Mouse (Mus musculus) liver, embryonic 11.5 days (tissue): ENCODE measurements around the gene Rag2. TPM values are rescaled to one million over a fixed set of nuclear protein-coding genes. Genes with fewer than 3 reads are reported as not detected.

Source experiments
- ATAC-seq: fragments of 200-750 bp; cut with Nextera tagmentation; replicated peaks from 2 replicates; pipeline ENCODE4 v1.8.0; 2017; ENCODE audit warnings: moderate number of reproducible peaks, mild to moderate bottlenecking, moderate TSS enrichment, moderate library complexity; ENCODE audit not compliant: low FRiP score
- DNase-seq: peaks from one replicate; pipeline ENCODE4 v3.0.0-alpha.2; 2017; ENCODE audit warnings: low spot score
- H3K27ac ChIP-seq: fragments of 300-500 bp; sonication (generic); 2 replicates; pipeline ENCODE4 v1.5.1; 2014; ENCODE audit warnings: mild to moderate bottlenecking, low read depth, low read length, control low read depth
- H3K27me3 ChIP-seq: fragments of 300-500 bp; sonication (generic); replicated peaks from 2 replicates; pipeline ENCODE4 v1.6.1; 2014; ENCODE audit warnings: low read length, mixed read lengths; ENCODE audit not compliant: control insufficient read depth, insufficient read depth
- H3K36me3 ChIP-seq: fragments of 300-500 bp; sonication (generic); 2 replicates; pipeline ENCODE4 v1.6.1; 2014; ENCODE audit warnings: mild to moderate bottlenecking, low read length, moderate library complexity, mixed read lengths; ENCODE audit not compliant: control insufficient read depth, insufficient read depth
- H3K4me1 ChIP-seq: fragments of 300-500 bp; sonication (generic); replicated peaks from 2 replicates; pipeline ENCODE4 v1.6.1; 2014; ENCODE audit warnings: low read length, mixed read lengths; ENCODE audit not compliant: control insufficient read depth, insufficient read depth
- H3K4me2 ChIP-seq: fragments of 300-500 bp; sonication (generic); 2 replicates; pipeline ENCODE4 v1.6.1; 2014; ENCODE audit warnings: mild to moderate bottlenecking, control low read depth, moderate library complexity
- H3K4me3 ChIP-seq: fragments of 300-500 bp; sonication (generic); 2 replicates; pipeline ENCODE4 v1.5.1; 2014; ENCODE audit warnings: low read depth, low read length, control low read depth
- H3K9ac ChIP-seq: fragments of 300-500 bp; sonication (generic); 2 replicates; pipeline ENCODE4 v1.6.1; 2014; ENCODE audit warnings: low read depth, low read length, control low read depth
- H3K9me3 ChIP-seq: fragments of 300-500 bp; sonication (generic); 2 replicates; pipeline ENCODE4 v1.6.1; 2016; ENCODE audit warnings: low read length, inconsistent platforms, mixed read lengths; ENCODE audit not compliant: control insufficient read depth
- WGBS: fragments of 180-500 bp; shearing (Covaris S2); extraction: QIAGEN DNeasy Blood & Tissue Kit; methylation state at CpG from one replicate; pipeline ENCODE4 v1.1.7; 2014; 5-methylcytosine and 5-hydroxymethylcytosine counted together
- polyA plus RNA-seq: library from polyadenylated mRNA; unstranded; fragments of >200 nt; fragmentation: Nextera tagmentation; extraction: Ambion mirVana; gene quantifications from 2 replicates; pipeline ENCODE4 v1.2.1, GENCODE M21; 2014

The Rag2 gene
- polyA plus RNA-seq, 1 experiment from 2014 or later, result 0.10 TPM

GRCm38 (mm10) chr2:101594681-101595080, 29.8 kb upstream of the Rag2 start:
- ATAC-seq, result no peak
- H3K9ac ChIP-seq, result no peak overlapping the region
- H3K4me3 ChIP-seq, result no peak overlapping the region
- no peak overlapping the region for H3K4me2 ChIP-seq
- H3K27ac ChIP-seq, result no peak overlapping the region
- H3K27me3 ChIP-seq, result no peaks in the 10 kb centered on the region
- no peaks in the 10 kb centered on the region for H3K4me1 ChIP-seq
- WGBS, result 77% methylated on average over 5 of the region's 5 CpGs
- no peaks in the 10 kb centered on the region for H3K36me3 ChIP-seq
- H3K9me3 ChIP-seq, result no peaks in the 10 kb centered on the region
- DNase-seq, result no peak

- no peaks in the 10 kb centered on the region for H3K36me3 ChIP-seq
- no peaks in the 10 kb centered on the region for H3K27me3 ChIP-seq
- no peak overlapping the region for H3K4me3 ChIP-seq
- no peaks in the 10 kb centered on the region for H3K9me3 ChIP-seq
- no peak overlapping the region for H3K27ac ChIP-seq
- no peak overlapping the region for H3K9ac ChIP-seq
- H3K4me2 ChIP-seq, result no peak overlapping the region
- ATAC-seq (no peak), DNase-seq (no peak)
- H3K4me1 ChIP-seq, result no peaks in the 10 kb centered on the region
Observed at GRCm38 (mm10) chr2:101597186-101597585, 27.3 kb upstream of the Rag2 start.

GRCm38 (mm10) chr2:101598190-101599181, 26.0 kb upstream of the Rag2 start:
- no peaks in the 10 kb centered on the region for H3K9me3 ChIP-seq
- no peak overlapping the region for H3K4me2 ChIP-seq
- H3K27ac ChIP-seq, result no peak overlapping the region
- H3K27me3 ChIP-seq, result no peaks in the 10 kb centered on the region
- H3K36me3 ChIP-seq, result no peaks in the 10 kb centered on the region
- DNase-seq (no peak), ATAC-seq (no peak)
- no peak overlapping the region for H3K9ac ChIP-seq
- H3K4me3 ChIP-seq, result no peak overlapping the region
- H3K4me1 ChIP-seq, result no peaks in the 10 kb centered on the region
- 82% methylated on average over 13 of the region's 13 CpGs for WGBS

DNA sequence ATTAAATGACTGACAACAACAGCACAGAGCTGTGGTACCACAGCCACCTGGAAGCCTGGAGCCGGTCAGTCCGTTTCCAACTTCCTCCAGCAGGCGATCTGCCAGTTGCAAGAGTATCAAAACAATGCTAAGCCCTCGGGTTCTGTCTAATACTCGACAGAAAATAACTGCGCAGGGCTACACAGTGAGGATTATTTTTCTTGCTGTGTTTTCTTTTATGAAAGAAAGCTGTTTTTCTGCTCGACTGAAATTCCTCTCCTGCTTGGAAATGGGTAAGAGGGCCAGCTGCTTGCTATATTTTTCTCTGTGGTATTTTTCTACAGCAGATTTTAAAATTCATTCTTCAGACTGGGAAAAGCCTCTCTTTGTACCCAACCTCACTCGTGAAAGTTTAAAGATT, 23.8 kb upstream of the Rag2 start:
- Histone ChIP-seq H3K4me2 (no peak overlapping the region), H3K27ac (no peak overlapping the region), H3K9me3 (no peaks in the 10 kb centered on the region), H3K27me3 (no peaks in the 10 kb centered on the region), H3K4me3 (no peak overlapping the region), H3K36me3 (no peaks in the 10 kb centered on the region), H3K9ac (no peak overlapping the region), H3K4me1 (no peaks in the 10 kb centered on the region)
- no peak for ATAC-seq
- WGBS, result 68% methylated on average over 8 of the region's 8 CpGs
- DNase-seq, result no peak

DNA sequence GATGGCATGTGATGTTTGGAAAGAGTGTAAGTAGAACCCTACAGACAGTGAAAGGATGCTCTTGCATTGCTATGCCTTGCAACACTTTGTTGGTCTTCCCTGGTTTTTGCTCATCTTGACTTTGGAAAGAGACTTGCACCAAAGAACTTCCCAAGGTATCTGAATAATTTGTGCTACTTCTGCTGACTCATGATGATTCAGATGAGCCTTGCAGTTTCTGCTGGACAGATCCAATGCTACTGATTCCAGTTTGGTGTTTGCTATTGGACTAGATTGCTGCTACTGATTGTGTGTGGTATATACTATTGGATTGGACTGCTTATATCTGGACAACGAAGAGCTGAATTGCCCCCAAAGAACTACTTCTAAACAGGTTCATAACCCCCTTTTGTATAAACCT, 21.4 kb upstream of the Rag2 start:
- Histone ChIP-seq H3K4me2 (no peak overlapping the region), H3K4me3 (no peak overlapping the region), H3K4me1 (no peaks in the 10 kb centered on the region), H3K27me3 (no peaks in the 10 kb centered on the region), H3K9ac (no peak overlapping the region), H3K36me3 (no peaks in the 10 kb centered on the region), H3K9me3 (no peaks in the 10 kb centered on the region), H3K27ac (no peak overlapping the region)
- ATAC-seq, result no peak
- DNase-seq, result no peak
- 79% methylated on average over 1 of the region's 1 CpGs for WGBS

- ATAC-seq, result no peak
- no peak overlapping the region for H3K9ac ChIP-seq
Observed at GRCm38 (mm10) chr2:101608232-101608894, 16.2 kb upstream of the Rag2 start.

GRCm38 (mm10) chr2:101610861-101611260, 13.7 kb upstream of the Rag2 start:
- Histone ChIP-seq H3K4me2 (no peak overlapping the region), H3K9ac (no peak overlapping the region), H3K4me3 (no peak overlapping the region), H3K27ac (no peak overlapping the region), H3K4me1 (no peaks in the 10 kb centered on the region), H3K36me3 (no peaks in the 10 kb centered on the region), H3K27me3 (no peaks in the 10 kb centered on the region), H3K9me3 (no peaks in the 10 kb centered on the region)
- 90% methylated on average over 3 of the region's 3 CpGs for WGBS
- DNase-seq (no peak), ATAC-seq (no peak)

More at GRCm38 (mm10) chr2:101608232-101608894, 16.2 kb upstream of the Rag2 start:
- no peak overlapping the region for H3K4me2 ChIP-seq
- 69% methylated on average over 7 of the region's 7 CpGs for WGBS
- no peaks in the 10 kb centered on the region for H3K36me3 ChIP-seq
- H3K27me3 ChIP-seq, result no peaks in the 10 kb centered on the region
- no peaks in the 10 kb centered on the region for H3K4me1 ChIP-seq
- H3K4me3 ChIP-seq, result no peak overlapping the region
- H3K27ac ChIP-seq, result no peak overlapping the region
- no peak for DNase-seq
- H3K9me3 ChIP-seq, result no peaks in the 10 kb centered on the region

DNA sequence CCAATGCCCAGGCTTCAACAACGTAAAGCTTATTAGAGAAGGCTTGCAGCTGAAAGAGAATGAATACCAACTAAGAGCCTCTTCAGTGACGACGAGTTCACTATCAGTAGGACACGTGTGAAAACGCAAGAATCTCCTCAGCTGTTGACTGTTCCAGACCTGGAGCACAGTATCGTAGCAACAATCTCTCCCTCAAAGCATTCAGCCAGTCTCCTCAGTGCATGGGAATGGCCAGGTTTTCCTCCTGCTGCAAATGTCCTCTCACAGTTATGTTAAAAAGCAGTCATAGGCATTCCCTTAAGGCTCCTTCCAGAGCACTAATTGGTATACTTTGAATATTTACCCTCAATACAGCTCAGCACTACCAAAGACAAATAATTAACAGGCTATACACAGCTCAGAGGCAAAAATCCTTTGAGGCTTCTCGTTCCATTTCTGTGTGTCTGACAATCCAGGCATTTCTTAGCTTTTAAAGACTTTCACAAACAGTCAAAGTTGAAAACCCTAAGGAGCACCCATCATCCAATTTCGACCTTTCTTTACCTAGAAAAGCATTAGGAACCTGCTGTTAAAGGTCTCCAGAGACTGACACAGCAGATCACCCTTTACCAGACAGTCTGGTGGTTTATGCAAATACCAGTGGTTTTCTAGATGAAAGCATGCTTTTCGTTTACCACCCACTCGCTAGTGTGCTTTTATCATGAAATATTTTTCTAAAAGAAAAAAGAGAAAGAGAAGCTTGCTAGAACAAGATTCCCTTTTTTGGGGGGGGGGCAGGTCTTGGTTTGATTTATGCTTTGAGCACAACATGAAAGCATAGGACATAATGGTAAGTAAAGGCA, 8.8 kb upstream of the Rag2 start:
- Histone ChIP-seq H3K9ac (no peak overlapping the region), H3K9me3 (no peaks in the 10 kb centered on the region), H3K27ac (no peak overlapping the region), H3K27me3 (no peaks in the 10 kb centered on the region), H3K4me1 (no peaks in the 10 kb centered on the region), H3K4me3 (no peak overlapping the region), H3K36me3 (no peaks in the 10 kb centered on the region), H3K4me2 (no peak overlapping the region)
- ATAC-seq (no peak), DNase-seq (no peak)
- 67% methylated on average over 10 of the region's 10 CpGs for WGBS
